Mouse (Mus musculus) layer of hippocampus, adult 9-11 months (tissue): ENCODE measurements around the gene Mettl7a3.
A peak's percentile ranks its signal among the peaks of the same experiment; 100 is the strongest.
"Not testable (repeated sequence)": the region's sequence is repeated elsewhere in the genome, so short reads cannot be mapped to it uniquely, and the experiment has no call there.

ENCODE experiments used
- DNase-seq: peaks from one replicate; pipeline ENCODE4 v3.0.0; 2022

Mettl7a3 gene

GRCm38 (mm10) chr15:100330739-100331138, 4.0 kb upstream of the Mettl7a3 start:
- DNase-seq = no peak

GRCm38 (mm10) chr15:100332077-100332961, 2.4 kb upstream of the Mettl7a3 start:
- peak; percentile 45 for DNase-seq

- DNase-seq = not testable (repeated sequence)
These were observed 2.6 kb downstream of the Mettl7a3 start for GRCm38 (mm10) chr15:100337328-100337727.

- peak; percentile 34 for DNase-seq
These were observed 3.1 kb downstream of the Mettl7a3 start for GRCm38 (mm10) chr15:100337847-100338246.

- DNase-seq = not testable (repeated sequence)
These were observed 6.7 kb downstream of the Mettl7a3 start for GRCm38 (mm10) chr15:100341314-100341980.

- no peak for DNase-seq
These were observed 10.8 kb downstream of the Mettl7a3 start for GRCm38 (mm10) chr15:100345484-100345883.

GRCm38 (mm10) chr15:100346761-100347160, 12.0 kb downstream of the Mettl7a3 start:
- no peak for DNase-seq

GRCm38 (mm10) chr15:100349496-100349895, 14.8 kb downstream of the Mettl7a3 start:
- no peak for DNase-seq

- no peak for DNase-seq
These were observed 16.9 kb downstream of the Mettl7a3 start for GRCm38 (mm10) chr15:100351501-100352060.

- no peak for DNase-seq
These were observed 18.1 kb downstream of the Mettl7a3 start, which contains the start of the genes Methig1 and Mettl7a2 for GRCm38 (mm10) chr15:100352711-100353250. Methig1 (plus strand) TSS chr15:100353149. Mettl7a2 (plus strand) TSS chr15:100353200.

GRCm38 (mm10) chr15:100353399-100353798, 18.7 kb downstream of the Mettl7a3 start:
- DNase-seq = not testable (repeated sequence)

GRCm38 (mm10) chr15:100355876-100356275, 21.1 kb downstream of the Mettl7a3 start:
- no peak for DNase-seq

GRCm38 (mm10) chr15:100364242-100364641, 29.5 kb downstream of the Mettl7a3 start, which contains the start of gene Higd1c:
Higd1c (plus strand) TSS chr15:100364542.
- DNase-seq = no peak

GRCm38 (mm10) chr15:100365967-100366366, 31.2 kb downstream of the Mettl7a3 start:
- not testable (repeated sequence) for DNase-seq

GRCm38 (mm10) chr15:100367119-100367518, 32.4 kb downstream of the Mettl7a3 start:
- DNase-seq = no peak

GRCm38 (mm10) chr15:100375066-100375465, 40.3 kb downstream of the Mettl7a3 start:
- peak; percentile 51 for DNase-seq

- DNase-seq = peak; percentile 68
These were observed 43.2 kb downstream of the Mettl7a3 start for GRCm38 (mm10) chr15:100377847-100378505.

- no peak for DNase-seq
These were observed 44.9 kb downstream of the Mettl7a3 start for GRCm38 (mm10) chr15:100379658-100380057.

- DNase-seq = no peak
These were observed 45.4 kb downstream of the Mettl7a3 start for GRCm38 (mm10) chr15:100380104-100380503.

- no peak for DNase-seq
These were observed 51.0 kb downstream of the Mettl7a3 start for GRCm38 (mm10) chr15:100385705-100386104.

- no peak for DNase-seq
These were observed 53.0 kb downstream of the Mettl7a3 start for GRCm38 (mm10) chr15:100387544-100388223.
